Mouse (Mus musculus) spleen, adult 2 months (tissue): ENCODE measurements around the gene Ism1. TPM values are rescaled to one million over a fixed set of nuclear protein-coding genes. Genes with fewer than 3 reads are reported as not detected.

ENCODE experiments used
- DNase-seq, 2 experiments: peaks; one replicate each; pipeline versions ENCODE4 v3.0.0 to v3.0.0-alpha.2; 2012 to 2021; ENCODE audit warnings: low spot score in 2 of 2, low read depth in 1 of 2
- H3K27ac ChIP-seq: fragments of 200-500 bp; 2 replicates; pipeline ENCODE4 v1.5.1; 2012; ENCODE audit warnings: low read length, inconsistent platforms; ENCODE audit not compliant: insufficient read depth
- H3K27me3 ChIP-seq: fragments of 200-500 bp; 2 replicates; pipeline ENCODE4 v1.6.1; 2012; ENCODE audit warnings: mild to moderate bottlenecking, moderate library complexity, low read length, inconsistent platforms; ENCODE audit not compliant: control insufficient read depth, insufficient read depth
- H3K36me3 ChIP-seq: fragments of 200-500 bp; 2 replicates; pipeline ENCODE4 v1.6.1; 2012; ENCODE audit warnings: mild to moderate bottlenecking, low read length, inconsistent platforms; ENCODE audit not compliant: control insufficient read depth, insufficient read depth
- H3K4me1 ChIP-seq: fragments of 200-500 bp; 2 replicates; pipeline ENCODE4 v1.6.1; 2011; ENCODE audit warnings: inconsistent platforms; ENCODE audit not compliant: control insufficient read depth, insufficient read depth, insufficient read length
- H3K4me3 ChIP-seq: fragments of 200-500 bp; 2 replicates; pipeline ENCODE4 v1.5.1; 2011; ENCODE audit warnings: mild to moderate bottlenecking, inconsistent platforms; ENCODE audit not compliant: insufficient read depth, insufficient read length; ENCODE audit errors: extremely low read depth
- CTCF ChIP-seq: fragments of 200-500 bp; IDR thresholded peaks from 2 replicates; pipeline ENCODE4 v1.5.1; 2011; ENCODE audit warnings: mild to moderate bottlenecking, inconsistent platforms; ENCODE audit not compliant: insufficient read depth, insufficient read length, insufficient replicate concordance; ENCODE audit errors: extremely low read depth
- POLR2A ChIP-seq: fragments of 200-500 bp; IDR thresholded peaks from 2 replicates; pipeline ENCODE4 v1.6.1; 2011; ENCODE audit warnings: low read depth, low read length, inconsistent platforms
- WGBS: fragments of 180-500 bp; shearing (Covaris S2); methylation state at CpG from one replicate; pipeline ENCODE4 v1.1.7; 2018; 5-methylcytosine and 5-hydroxymethylcytosine counted together
- polyA plus RNA-seq: library from polyadenylated mRNA; depleted of rRNA; stranded (reverse); fragments of >200 nt; gene quantifications from 2 replicates; pipeline ENCODE4 v1.2.3, GENCODE M21; 2012

Ism1 gene
- polyA plus RNA-seq, 1 experiment, result 0.28 TPM

DNA sequence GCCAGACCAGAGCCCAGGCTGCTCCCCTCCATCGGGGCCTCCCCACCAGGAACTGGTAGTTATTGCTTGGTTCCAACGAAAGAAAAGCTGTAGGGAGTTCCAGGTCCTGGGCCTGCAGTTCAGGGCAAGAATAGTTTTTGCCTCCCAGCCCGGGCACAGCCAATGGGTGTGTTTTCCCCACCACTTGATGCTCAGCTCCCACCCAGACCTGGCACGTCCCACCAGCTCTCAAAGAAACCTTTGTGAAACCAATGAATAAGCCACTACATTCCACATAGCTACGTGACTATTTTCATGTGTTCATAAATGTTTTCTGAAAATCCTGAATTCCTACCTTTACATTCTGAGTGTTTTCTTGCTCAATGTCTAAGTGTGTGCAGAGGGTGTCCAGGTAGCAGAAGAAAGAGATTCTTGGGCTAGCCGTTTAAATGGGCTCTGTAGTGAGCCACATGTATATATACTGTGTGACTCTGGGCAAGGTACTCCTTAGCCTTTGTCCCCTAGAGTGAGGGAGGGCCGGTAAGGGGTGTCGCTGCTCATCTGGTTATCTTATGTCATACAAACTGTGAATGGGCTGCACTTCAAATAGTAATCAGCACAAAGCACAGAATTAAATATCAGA lies 97.1 kb downstream of the Ism1 start:
- WGBS, result 84% methylated on average over 8 of the region's 8 CpGs
- no peak for DNase-seq
- TF ChIP-seq CTCF (no peak), POLR2A (no peak)
- Histone ChIP-seq H3K36me3 (no peaks in the 10 kb centered on the region), H3K27me3 (no peaks in the 10 kb centered on the region), H3K4me3 (no peak overlapping the region), H3K4me1 (no peaks in the 10 kb centered on the region), H3K27ac (no peak overlapping the region)

DNA sequence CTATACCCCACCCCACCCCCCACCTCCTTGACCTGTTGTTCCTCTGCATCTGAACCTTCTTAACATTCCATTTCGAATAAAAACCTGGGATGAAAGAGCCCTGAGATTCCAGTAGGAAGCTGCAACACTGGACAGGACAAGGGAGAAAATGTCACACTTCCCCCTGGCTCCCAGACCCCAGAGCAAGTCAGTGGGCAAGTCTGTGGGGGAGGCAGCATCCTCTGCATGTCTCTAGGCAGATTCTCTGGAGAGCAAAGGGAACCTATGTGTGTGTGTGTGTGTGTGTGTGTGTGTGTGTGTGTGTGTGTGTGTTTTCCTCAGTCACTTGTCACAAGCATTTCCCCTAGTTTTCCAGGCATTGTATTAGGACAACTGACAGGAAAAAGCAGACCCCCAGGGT lies 98.7 kb downstream of the Ism1 start:
- Histone ChIP-seq H3K27me3 (no peaks in the 10 kb centered on the region), H3K36me3 (no peaks in the 10 kb centered on the region), H3K4me1 (no peaks in the 10 kb centered on the region), H3K27ac (no peak overlapping the region), H3K4me3 (no peak overlapping the region)
- DNase-seq, result no peak
- WGBS, result 11% methylated on average over 1 of the region's 1 CpGs
- TF ChIP-seq POLR2A (no peak), CTCF (no peak)

DNA sequence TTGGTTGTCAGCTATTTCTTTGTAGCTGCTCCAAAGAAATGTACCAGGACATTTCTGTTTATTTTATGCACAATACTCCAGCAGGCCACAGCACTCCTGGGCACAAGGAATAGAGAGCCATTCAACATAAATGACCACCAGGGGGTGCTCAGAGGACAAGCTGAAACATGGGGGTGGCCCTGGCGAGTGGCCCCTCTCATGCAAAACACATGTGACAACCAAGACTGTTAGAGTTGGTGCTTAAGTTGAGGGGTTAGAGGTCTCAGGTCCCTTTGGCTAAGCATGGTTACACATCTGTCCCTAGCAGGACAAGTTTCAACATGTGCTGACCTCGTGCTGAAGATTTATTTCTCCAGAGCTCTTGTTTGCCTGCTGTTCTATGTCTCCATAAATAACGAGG lies 100.3 kb downstream of the Ism1 start:
- WGBS, result 57% methylated on average over 3 of the region's 3 CpGs
- H3K36me3 ChIP-seq, result no peaks in the 10 kb centered on the region
- H3K4me1 ChIP-seq, result no peaks in the 10 kb centered on the region
- no peaks in the 10 kb centered on the region for H3K27me3 ChIP-seq
- H3K4me3 ChIP-seq, result no peak overlapping the region
- TF ChIP-seq CTCF (peak; percentile 14; the same call in 1 of the 2 replicates), POLR2A (no peak)
- no peak for DNase-seq
- H3K27ac ChIP-seq, result no peak overlapping the region

DNA sequence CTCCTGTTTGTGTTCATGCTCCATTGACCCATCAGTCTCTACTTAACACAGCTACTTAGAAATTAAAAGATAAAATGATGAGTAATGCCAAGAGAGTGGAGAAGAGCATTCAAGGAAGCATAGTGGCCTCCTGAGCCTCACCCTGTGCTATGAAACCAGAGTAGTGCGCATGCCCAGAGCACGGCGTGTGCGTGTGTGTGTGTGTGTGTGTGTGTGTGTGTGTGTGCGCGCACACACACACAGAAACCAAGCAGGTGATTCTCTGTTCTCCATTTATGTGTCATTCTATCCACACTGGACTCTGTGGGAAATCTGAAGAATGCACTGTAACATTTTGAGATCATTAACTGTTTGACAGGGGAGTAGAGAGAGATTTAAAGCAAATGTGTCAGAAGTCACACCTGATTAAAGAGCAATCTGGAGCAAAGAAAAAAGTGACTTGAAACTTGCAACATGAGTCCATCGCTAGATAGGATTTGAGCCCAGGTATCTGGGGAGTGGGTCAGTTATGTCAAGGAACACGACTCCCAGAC lies 105.4 kb downstream of the Ism1 start:
- TF ChIP-seq CTCF, result no peak
- Histone ChIP-seq H3K4me3 (no peak overlapping the region), H3K27me3 (no peaks in the 10 kb centered on the region), H3K27ac (no peak overlapping the region), H3K4me1 (no peaks in the 10 kb centered on the region), H3K36me3 (no peaks in the 10 kb centered on the region)
- no peak for DNase-seq
- 88% methylated on average over 8 of the region's 8 CpGs for WGBS

DNA sequence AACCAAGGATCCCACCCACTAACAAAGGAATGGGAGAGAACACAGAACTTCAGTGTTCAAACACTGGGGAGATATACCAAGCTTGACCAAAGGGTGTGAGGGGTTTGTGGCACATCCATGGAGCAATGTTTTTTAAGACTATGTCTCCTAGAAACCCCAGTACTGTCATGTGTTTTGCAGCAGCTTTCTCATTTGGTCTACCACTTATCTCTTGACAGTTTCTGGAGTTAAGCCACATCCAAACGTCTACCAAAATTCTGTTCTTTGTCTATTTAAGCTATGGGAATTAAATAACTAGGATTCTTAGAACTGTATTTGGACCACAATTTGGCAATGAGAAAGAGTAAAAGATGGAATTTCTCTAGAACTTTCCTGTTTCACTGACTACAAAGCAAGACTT lies 106.5 kb downstream of the Ism1 start:
- H3K36me3 ChIP-seq, result no peaks in the 10 kb centered on the region
- no peak overlapping the region for H3K4me3 ChIP-seq
- TF ChIP-seq CTCF, result no peak
- no peak for TF ChIP-seq POLR2A
- no peak for DNase-seq
- WGBS, result 74% methylated on average over 1 of the region's 1 CpGs
- no peaks in the 10 kb centered on the region for H3K4me1 ChIP-seq
- no peak overlapping the region for H3K27ac ChIP-seq
- no peaks in the 10 kb centered on the region for H3K27me3 ChIP-seq

DNA sequence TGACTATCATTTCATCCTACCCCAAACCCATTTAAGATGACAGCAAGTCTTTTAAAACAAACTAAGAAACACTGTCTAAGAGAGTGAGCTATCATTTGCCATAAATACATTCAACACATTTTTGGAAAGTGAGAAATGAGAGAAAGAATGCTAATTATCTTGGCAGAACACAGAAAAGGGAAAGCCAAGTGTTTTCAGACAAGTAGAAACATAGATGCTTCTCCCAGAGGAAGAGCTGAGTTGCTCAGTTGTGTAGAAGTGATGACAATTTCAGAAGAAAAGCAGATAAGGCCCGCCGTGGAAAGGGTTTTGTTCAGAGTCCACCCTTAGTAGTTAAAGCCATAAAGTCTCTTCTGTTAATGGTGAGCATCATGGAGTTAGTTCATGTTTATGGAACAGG lies 107.0 kb downstream of the Ism1 start:
- no peaks in the 10 kb centered on the region for H3K36me3 ChIP-seq
- H3K4me3 ChIP-seq, result no peak overlapping the region
- no peaks in the 10 kb centered on the region for H3K4me1 ChIP-seq
- H3K27ac ChIP-seq, result no peak overlapping the region
- no peak for DNase-seq
- WGBS, result 90% methylated on average over 2 of the region's 2 CpGs
- TF ChIP-seq POLR2A, result no peak
- TF ChIP-seq CTCF, result no peak
- H3K27me3 ChIP-seq, result no peaks in the 10 kb centered on the region

DNA sequence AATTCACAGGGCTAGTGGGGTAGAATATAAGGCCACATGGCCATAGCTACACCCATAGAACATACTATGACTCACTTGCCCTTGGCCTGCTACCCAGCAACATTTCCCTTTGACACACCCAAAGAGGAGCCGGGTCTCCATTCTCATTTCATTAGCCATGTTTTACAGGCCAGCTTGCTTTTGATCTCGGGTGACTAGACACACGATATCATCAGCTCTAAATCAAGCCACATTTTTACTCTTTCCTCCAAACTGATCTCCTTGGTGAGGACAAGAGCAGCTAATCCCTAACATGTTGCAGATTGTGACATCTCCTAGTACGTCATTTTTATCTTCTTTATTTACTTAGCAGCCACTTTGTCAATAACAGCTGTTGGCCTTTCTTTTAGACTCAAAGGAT lies 110.7 kb downstream of the Ism1 start:
- TF ChIP-seq POLR2A (no peak), CTCF (no peak)
- no peak overlapping the region for H3K27ac ChIP-seq
- H3K36me3 ChIP-seq, result no peaks in the 10 kb centered on the region
- WGBS, result 85% methylated on average over 4 of the region's 4 CpGs
- H3K27me3 ChIP-seq, result no peaks in the 10 kb centered on the region
- no peak overlapping the region for H3K4me3 ChIP-seq
- DNase-seq, result no peak
- H3K4me1 ChIP-seq, result no peaks in the 10 kb centered on the region
